Mouse (Mus musculus) intestine, embryonic 16.5 days (tissue): ENCODE measurements around the gene Grm2. TPM values are rescaled to one million over a fixed set of nuclear protein-coding genes. Genes with fewer than 3 reads are reported as not detected.

Experiments
- ATAC-seq: fragments of 200-750 bp; cut with Nextera tagmentation; 2 replicates; pipeline ENCODE4 v1.8.0; 2017; ENCODE audit warnings: moderate TSS enrichment, moderate library complexity
- H3K27ac ChIP-seq: fragments of 300-500 bp; sonication (generic); 2 replicates; pipeline ENCODE4 v1.5.1; 2014; ENCODE audit warnings: mild to moderate bottlenecking, low read length
- H3K27me3 ChIP-seq: fragments of 300-500 bp; sonication (generic); replicated peaks from 2 replicates; pipeline ENCODE4 v1.6.1; 2014; ENCODE audit warnings: low read length, control low read depth, mixed read lengths; ENCODE audit not compliant: control insufficient read depth, insufficient read depth
- H3K36me3 ChIP-seq: fragments of 300-500 bp; sonication (generic); 2 replicates; pipeline ENCODE4 v1.6.1; 2014; ENCODE audit warnings: low read length, control low read depth; ENCODE audit not compliant: control insufficient read depth, insufficient read depth
- H3K4me1 ChIP-seq: fragments of 300-500 bp; sonication (generic); 2 replicates; pipeline ENCODE4 v1.6.1; 2014; ENCODE audit warnings: low read length, control low read depth, mixed read lengths; ENCODE audit not compliant: control insufficient read depth, insufficient read depth
- H3K4me2 ChIP-seq: fragments of 300-500 bp; sonication (generic); 2 replicates; pipeline ENCODE4 v1.6.1; 2014; ENCODE audit warnings: low read depth, low read length, control low read depth
- H3K4me3 ChIP-seq: fragments of 300-500 bp; sonication (generic); 2 replicates; pipeline ENCODE4 v1.5.1; 2014; ENCODE audit warnings: mild to moderate bottlenecking, low read length
- H3K9ac ChIP-seq: fragments of 300-500 bp; sonication (generic); 2 replicates; pipeline ENCODE4 v1.6.1; 2014; ENCODE audit warnings: low read depth, low read length
- H3K9me3 ChIP-seq: fragments of 300-500 bp; sonication (generic); 2 replicates; pipeline ENCODE4 v1.6.1; 2016; ENCODE audit warnings: low read length, control low read depth; ENCODE audit not compliant: control insufficient read depth
- WGBS: fragments of 180-500 bp; shearing (Covaris S2); extraction: QIAGEN DNeasy Blood & Tissue Kit; methylation state at CpG from one replicate; pipeline ENCODE4 v1.1.7; 2014; 5-methylcytosine and 5-hydroxymethylcytosine counted together
- polyA plus RNA-seq: library from polyadenylated mRNA; unstranded; fragments of >200 nt; fragmentation: Nextera tagmentation; extraction: Ambion mirVana; gene quantifications from 2 replicates; pipeline ENCODE4 v1.2.1, GENCODE M21; 2015

Grm2 gene
- polyA plus RNA-seq, 1 experiment from 2014 or later = not detected

- Histone ChIP-seq H3K4me3 (no peak overlapping the region), H3K9ac (no peak overlapping the region), H3K4me2 (no peak overlapping the region), H3K27me3 (no peaks in the 10 kb centered on the region), H3K36me3 (peaks cover 5% of the 10 kb centered on the region), H3K4me1 (no peaks in the 10 kb centered on the region), H3K9me3 (no peaks in the 10 kb centered on the region), H3K27ac (no peak overlapping the region)
- WGBS = 79% methylated on average over 4 of the region's 4 CpGs
- ATAC-seq = no peak
Observed at GRCm38 (mm10) chr9:106678242-106678641, 22.4 kb upstream of the Grm2 start.

GRCm38 (mm10) chr9:106677702-106678101 is 21.8 kb upstream of the Grm2 start:
- no peak overlapping the region for H3K9ac ChIP-seq
- no peak overlapping the region for H3K27ac ChIP-seq
- H3K4me2 ChIP-seq = no peak overlapping the region
- no peak for ATAC-seq
- no peaks in the 10 kb centered on the region for H3K27me3 ChIP-seq
- H3K9me3 ChIP-seq = no peaks in the 10 kb centered on the region
- peaks cover 5% of the 10 kb centered on the region for H3K36me3 ChIP-seq
- 83% methylated on average over 5 of the region's 5 CpGs for WGBS
- H3K4me1 ChIP-seq = no peaks in the 10 kb centered on the region
- H3K4me3 ChIP-seq = no peak overlapping the region

- peaks cover 10% of the 10 kb centered on the region for H3K36me3 ChIP-seq
- WGBS = 78% methylated on average over 4 of the region's 4 CpGs
Observed at GRCm38 (mm10) chr9:106676571-106676970, 20.7 kb upstream of the Grm2 start.

GRCm38 (mm10) chr9:106675965-106676364 is 20.1 kb upstream of the Grm2 start:
- Histone ChIP-seq H3K4me1 (no peaks in the 10 kb centered on the region), H3K9me3 (no peaks in the 10 kb centered on the region), H3K9ac (no peak overlapping the region), H3K36me3 (peaks cover 11% of the 10 kb centered on the region), H3K4me2 (no peak overlapping the region), H3K4me3 (no peak overlapping the region), H3K27me3 (no peaks in the 10 kb centered on the region), H3K27ac (no peak overlapping the region)
- 78% methylated on average over 9 of the region's 9 CpGs for WGBS
- ATAC-seq = no peak

More at GRCm38 (mm10) chr9:106676571-106676970, 20.7 kb upstream of the Grm2 start:
- H3K4me3 ChIP-seq = no peak overlapping the region
- no peaks in the 10 kb centered on the region for H3K9me3 ChIP-seq
- H3K4me1 ChIP-seq = no peaks in the 10 kb centered on the region
- H3K4me2 ChIP-seq = no peak overlapping the region
- no peak for ATAC-seq
- H3K27me3 ChIP-seq = no peaks in the 10 kb centered on the region
- no peak overlapping the region for H3K27ac ChIP-seq
- no peak overlapping the region for H3K9ac ChIP-seq

- 0 out of 2 replicates have a peak, but pooled peaks have one; percentile 58 for ATAC-seq
- Histone ChIP-seq H3K36me3 (peaks cover 11% of the 10 kb centered on the region), H3K9ac (no peak overlapping the region), H3K27me3 (no peaks in the 10 kb centered on the region), H3K4me2 (no peak overlapping the region), H3K4me1 (no peaks in the 10 kb centered on the region), H3K9me3 (no peaks in the 10 kb centered on the region), H3K27ac (no peak overlapping the region), H3K4me3 (no peak overlapping the region)
- 0% methylated on average over 1 of the region's 1 CpGs for WGBS
Observed at GRCm38 (mm10) chr9:106675480-106675879, 19.6 kb upstream of the Grm2 start.

- no peak overlapping the region for H3K9ac ChIP-seq
- no peak overlapping the region for H3K4me2 ChIP-seq
- H3K9me3 ChIP-seq = no peaks in the 10 kb centered on the region
- H3K27ac ChIP-seq = no peak overlapping the region
- 90% methylated on average over 2 of the region's 2 CpGs for WGBS
- H3K4me3 ChIP-seq = no peak overlapping the region
- ATAC-seq = no peak
- peaks cover 8% of the 10 kb centered on the region; the same call in 1 of the 2 replicates for H3K36me3 ChIP-seq
- H3K27me3 ChIP-seq = no peaks in the 10 kb centered on the region
- H3K4me1 ChIP-seq = no peaks in the 10 kb centered on the region
Observed at GRCm38 (mm10) chr9:106673860-106674259, 18.0 kb upstream of the Grm2 start.

GRCm38 (mm10) chr9:106664856-106665255 is 9.0 kb upstream of the Grm2 start:
- Histone ChIP-seq H3K36me3 (peaks cover 7% of the 10 kb centered on the region; the same call in 1 of the 2 replicates), H3K4me2 (no peak overlapping the region), H3K4me1 (no peaks in the 10 kb centered on the region), H3K9me3 (no peaks in the 10 kb centered on the region), H3K27me3 (no peaks in the 10 kb centered on the region), H3K27ac (no peak overlapping the region), H3K9ac (no peak overlapping the region), H3K4me3 (no peak overlapping the region)
- 84% methylated on average over 6 of the region's 6 CpGs for WGBS
- ATAC-seq = no peak

- 69% methylated on average over 4 of the region's 4 CpGs for whole genome bisulfite sequencing
- no peak for ATAC-seq
Observed at GRCm38 (mm10) chr9:106664433-106664832, 8.6 kb upstream of the Grm2 start.

GRCm38 (mm10) chr9:106663200-106663599 is 7.3 kb upstream of the Grm2 start:
- no peaks in the 10 kb centered on the region for H3K9me3 ChIP-seq
- whole genome bisulfite sequencing = 86% methylated on average over 6 of the region's 6 CpGs
- no peaks in the 10 kb centered on the region for H3K4me1 ChIP-seq
- no peak overlapping the region for H3K9ac ChIP-seq
- H3K27ac ChIP-seq = no peak overlapping the region
- ATAC-seq = no peak
- no peak overlapping the region for H3K4me3 ChIP-seq
- no peak overlapping the region for H3K4me2 ChIP-seq
- H3K27me3 ChIP-seq = no peaks in the 10 kb centered on the region
- peaks cover 17% of the 10 kb centered on the region; the same call in 1 of the 2 replicates for H3K36me3 ChIP-seq

More at GRCm38 (mm10) chr9:106664433-106664832, 8.6 kb upstream of the Grm2 start:
- H3K4me1 ChIP-seq = no peaks in the 10 kb centered on the region
- peaks cover 8% of the 10 kb centered on the region; the same call in 1 of the 2 replicates for H3K36me3 ChIP-seq
- H3K27ac ChIP-seq = no peak overlapping the region
- H3K4me2 ChIP-seq = no peak overlapping the region
- no peaks in the 10 kb centered on the region for H3K27me3 ChIP-seq
- no peak overlapping the region for H3K4me3 ChIP-seq
- H3K9me3 ChIP-seq = no peaks in the 10 kb centered on the region
- no peak overlapping the region for H3K9ac ChIP-seq

GRCm38 (mm10) chr9:106659935-106660334 is 4.1 kb upstream of the Grm2 start:
- H3K27ac ChIP-seq = no peak overlapping the region
- H3K9ac ChIP-seq = no peak overlapping the region
- ATAC-seq = no peak
- no peak overlapping the region for H3K4me3 ChIP-seq
- H3K4me2 ChIP-seq = no peak overlapping the region
- H3K9me3 ChIP-seq = no peaks in the 10 kb centered on the region
- peaks cover 7% of the 10 kb centered on the region; the same call in 1 of the 2 replicates for H3K4me1 ChIP-seq
- WGBS = 83% methylated on average over 1 of the region's 1 CpGs
- peaks cover 11% of the 10 kb centered on the region for H3K27me3 ChIP-seq
- H3K36me3 ChIP-seq = peaks cover 17% of the 10 kb centered on the region; the same call in 1 of the 2 replicates
